Mouse (Mus musculus): ENCODE results near the gene D930007J09Rik.

GRCm38 (mm10) chr13:32832776-32833175 is 30.1 kb upstream of the D930007J09Rik start:
- no peak for TF ChIP-seq CTCF (IDR thresholded peaks at IDR 0.05; ENCODE audit: low read depth)
- TF ChIP-seq EP300 (optimal IDR thresholded peaks at IDR 0.05), result no peak
